Mouse (Mus musculus) myocyte (in vitro differentiated cells): ENCODE measurements around the gene Olfr304. TPM values are rescaled to one million over a fixed set of nuclear protein-coding genes. Genes with fewer than 3 reads are reported as not detected.

Source experiments
- H3K27me3 ChIP-seq: one replicate; pipeline ENCODE4 v1.6.1; 2011; ENCODE audit not compliant: control insufficient read depth, insufficient read depth, insufficient read length
- H3K36me3 ChIP-seq: one replicate; pipeline ENCODE4 v1.6.1; 2011; ENCODE audit not compliant: control insufficient read depth, insufficient read depth
- H3K4me2 ChIP-seq: one replicate; pipeline ENCODE4 v1.6.1; 2011; ENCODE audit warnings: low read depth, control low read depth
- H3K4me3 ChIP-seq: one replicate; pipeline ENCODE4 v1.5.1; 2011; ENCODE audit warnings: mild to moderate bottlenecking, control low read depth, moderate library complexity
- H3K79me2 ChIP-seq: one replicate; pipeline ENCODE4 v1.6.1; 2011; ENCODE audit not compliant: control insufficient read depth, insufficient read depth
- H3ac ChIP-seq: one replicate; pipeline ENCODE4 v1.6.1; 2011; ENCODE audit not compliant: control insufficient read depth, insufficient read length
- CEBPB ChIP-seq: IDR thresholded peaks from 2 replicates; pipeline ENCODE4 v1.6.1; 2011; ENCODE audit warnings: mild to moderate bottlenecking, moderate library complexity; ENCODE audit not compliant: poor library complexity, insufficient read depth, severe bottlenecking
- E2F4 ChIP-seq: IDR thresholded peaks from one replicate; pipeline ENCODE4 v1.6.1; 2011; ENCODE audit warnings: mild to moderate bottlenecking, control low read depth, moderate library complexity; ENCODE audit not compliant: insufficient read depth
- MAX ChIP-seq: IDR thresholded peaks from one replicate; pipeline ENCODE4 v1.6.1; 2011; ENCODE audit warnings: low read depth, mild to moderate bottlenecking, control low read depth
- MYOD1 ChIP-seq, 3 experiments: IDR thresholded peaks; one replicate each; pipeline ENCODE4 v1.6.1; 2011; ENCODE audit warnings: control low read depth in 2 of 3, low read depth in 2 of 3, mild to moderate bottlenecking in 2 of 3, moderate library complexity in 1 of 3; ENCODE audit not compliant: insufficient read length in 2 of 3, control insufficient read depth in 1 of 3
- MYOG ChIP-seq, 3 experiments: IDR thresholded peaks; one replicate each; pipeline ENCODE4 v1.6.1; 2011; ENCODE audit warnings: control low read depth in 2 of 3, low read depth in 2 of 3, mild to moderate bottlenecking in 2 of 3; ENCODE audit not compliant: insufficient read length in 2 of 3, control insufficient read depth in 1 of 3, insufficient read depth in 1 of 3
- POLR2A ChIP-seq: IDR thresholded peaks from one replicate; pipeline ENCODE4 v1.6.1; 2011; ENCODE audit warnings: low read depth, mild to moderate bottlenecking, control low read depth, moderate library complexity; ENCODE audit not compliant: insufficient read length
- POLR2AphosphoS2 ChIP-seq: IDR thresholded peaks from one replicate; pipeline ENCODE4 v1.6.1; 2011; ENCODE audit warnings: low read depth, control low read depth; ENCODE audit not compliant: insufficient read length
- REST ChIP-seq: IDR thresholded peaks from one replicate; pipeline ENCODE4 v1.6.1; 2011; ENCODE audit warnings: mild to moderate bottlenecking, control low read depth, moderate library complexity; ENCODE audit not compliant: insufficient read depth, insufficient read length
- SRF ChIP-seq: IDR thresholded peaks from one replicate; pipeline ENCODE4 v1.6.1; 2011; ENCODE audit warnings: low read depth; ENCODE audit not compliant: control insufficient read depth, insufficient read length
- TCF12 ChIP-seq: IDR thresholded peaks from one replicate; pipeline ENCODE4 v1.6.1; 2011; ENCODE audit warnings: mild to moderate bottlenecking, control low read depth; ENCODE audit not compliant: poor library complexity, insufficient read depth, severe bottlenecking
- TCF3 ChIP-seq: IDR thresholded peaks from one replicate; pipeline ENCODE4 v1.6.1; 2011; ENCODE audit warnings: low read depth, control low read depth; ENCODE audit not compliant: insufficient read length
- USF1 ChIP-seq: IDR thresholded peaks from one replicate; pipeline ENCODE4 v1.6.1; 2011; ENCODE audit warnings: low read depth, mild to moderate bottlenecking, control low read depth, moderate library complexity
- polyA plus RNA-seq: library from polyadenylated mRNA; unstranded; fragments of >200 nt; fragmentation: generic; extraction: Trizol; gene quantifications from one replicate; pipeline ENCODE4 v1.2.1, GENCODE M21; 2012; ENCODE audit warnings: missing spikeins

Olfr304 gene
- polyA plus RNA-seq, 1 experiment: not detected

GRCm38 (mm10) chr7:86344253-86344652 lies 42.2 kb downstream of the Olfr304 start:
- Histone ChIP-seq H3K4me3 (no peak overlapping the region), H3ac (no peak overlapping the region), H3K36me3 (no peaks in the 10 kb centered on the region), H3K4me2 (no peak overlapping the region), H3K79me2 (no peaks in the 10 kb centered on the region), H3K27me3 (no peaks in the 10 kb centered on the region)
- no peak for TF ChIP-seq MYOD1 (IDR thresholded peaks at IDR 0.05; ENCODE audit: control insufficient read depth in 1 of 3, insufficient read length in 2 of 3, low read depth in 2 of 3)
- TF ChIP-seq POLR2AphosphoS2: no peak
- no peak for TF ChIP-seq POLR2A
- no peak for TF ChIP-seq MYOG (IDR thresholded peaks at IDR 0.05; ENCODE audit: control insufficient read depth in 1 of 3, insufficient read depth in 1 of 3, insufficient read length in 2 of 3, low read depth in 2 of 3)
- TF ChIP-seq MAX: no peak
- TF ChIP-seq REST: no peak
- no peak for TF ChIP-seq E2F4
- TF ChIP-seq USF1: no peak
- TF ChIP-seq TCF12: no peak
- no peak for TF ChIP-seq CEBPB
- TF ChIP-seq SRF: no peak
- TF ChIP-seq TCF3: no peak

DNA sequence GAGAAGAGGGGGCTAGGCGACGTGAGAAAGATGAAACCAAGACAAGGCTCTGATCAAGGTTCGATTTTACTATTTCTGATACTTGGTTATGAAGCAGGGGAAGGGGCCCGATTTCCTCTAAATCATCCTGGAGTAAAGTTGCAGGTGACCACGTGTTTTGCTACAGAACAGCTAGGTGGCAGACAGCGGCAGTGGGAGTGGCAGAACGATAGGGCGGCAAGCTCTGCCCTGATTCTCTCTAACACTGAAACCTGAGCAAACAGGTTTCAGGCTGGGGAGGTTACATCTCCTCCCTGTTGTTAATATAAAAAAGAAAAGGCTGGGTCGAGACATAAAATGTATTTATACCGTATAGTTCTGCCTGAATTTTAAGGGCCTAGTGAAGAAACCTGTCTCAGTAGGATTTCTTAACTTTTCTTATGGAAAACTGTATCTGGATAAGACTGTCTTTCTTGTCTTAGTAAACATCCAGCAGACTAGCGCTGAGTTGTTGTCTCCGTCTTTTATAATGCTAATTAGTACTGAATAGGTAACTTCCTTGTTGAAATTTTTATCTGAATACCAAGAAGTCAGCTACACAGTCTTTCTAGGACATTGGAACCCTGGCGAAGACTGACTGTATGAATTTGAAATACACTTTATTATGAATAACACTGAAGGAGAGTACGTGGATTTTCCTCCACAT lies 43.4 kb downstream of the Olfr304 start:
- H3K79me2 ChIP-seq: no peaks in the 10 kb centered on the region
- no peak overlapping the region for H3K4me3 ChIP-seq
- no peaks in the 10 kb centered on the region for H3K27me3 ChIP-seq
- H3K4me2 ChIP-seq: no peak overlapping the region
- TF ChIP-seq TCF12 (no peak), POLR2AphosphoS2 (no peak), POLR2A (no peak), MYOD1 (IDR thresholded peaks at IDR 0.05; ENCODE audit: control insufficient read depth in 1 of 3, insufficient read length in 2 of 3, low read depth in 2 of 3) (no peak), USF1 (no peak), MAX (no peak), E2F4 (no peak), MYOG (IDR thresholded peaks at IDR 0.05; ENCODE audit: control insufficient read depth in 1 of 3, insufficient read depth in 1 of 3, insufficient read length in 2 of 3, low read depth in 2 of 3) (no peak), CEBPB (no peak), REST (no peak)
- H3K36me3 ChIP-seq: no peaks in the 10 kb centered on the region
- no peak overlapping the region for H3ac ChIP-seq

- H3ac ChIP-seq: no peak within 1 kb of the TSS
- H3K4me3 ChIP-seq: no peak within 1 kb of the TSS
- no peaks in the 10 kb centered on the region for H3K27me3 ChIP-seq
- H3K79me2 ChIP-seq: no peaks in the 10 kb centered on the region
- no peak for TF ChIP-seq CEBPB
- no peak for TF ChIP-seq E2F4
- no peak for TF ChIP-seq SRF
- no peak for TF ChIP-seq POLR2A
- TF ChIP-seq MAX: no peak
- no peak for TF ChIP-seq MYOG (IDR thresholded peaks at IDR 0.05; ENCODE audit: control insufficient read depth in 1 of 3, insufficient read depth in 1 of 3, insufficient read length in 2 of 3, low read depth in 2 of 3)
- TF ChIP-seq POLR2AphosphoS2: no peak
- TF ChIP-seq TCF12: no peak
- TF ChIP-seq MYOD1 (IDR thresholded peaks at IDR 0.05; ENCODE audit: control insufficient read depth in 1 of 3, insufficient read length in 2 of 3, low read depth in 2 of 3): no peak
- TF ChIP-seq USF1: no peak
- H3K4me2 ChIP-seq: no peak within 1 kb of the TSS
- H3K36me3 ChIP-seq: no peaks in the 10 kb centered on the region
Measured at GRCm38 (mm10) chr7:86337486-86337885, 49.0 kb downstream of the Olfr304 start, which contains the start of gene Olfr307. TSS of gene Olfr307 (minus strand) at chr7:86337586.

Other genes with a start within 250 kb of the Olfr304 start
- gene Vmn2r75, start 214.9 kb downstream of the Olfr304 start, polyA plus RNA-seq: not detected
- not detected for gene Vmn2r76, start 140.3 kb downstream of the Olfr304 start, polyA plus RNA-seq
- gene Olfr310, start 109.5 kb downstream of the Olfr304 start, polyA plus RNA-seq: not detected
- gene Olfr309, start 73.0 kb downstream of the Olfr304 start, polyA plus RNA-seq: not detected
- not detected for gene Olfr308, start 61.0 kb downstream of the Olfr304 start, polyA plus RNA-seq
- gene Olfr307, start 49.1 kb downstream of the Olfr304 start, polyA plus RNA-seq: not detected
- not detected for gene Olfr305, start 19.7 kb downstream of the Olfr304 start, polyA plus RNA-seq
- gene Olfr303, start 11.1 kb upstream of the Olfr304 start, polyA plus RNA-seq: not detected
- not detected for gene Olfr301, start 17.2 kb upstream of the Olfr304 start, polyA plus RNA-seq
- gene Olfr299, start 73.3 kb upstream of the Olfr304 start, polyA plus RNA-seq: not detected
- gene Olfr298, start 105.8 kb upstream of the Olfr304 start, polyA plus RNA-seq: not detected
- gene Olfr297, start 133.3 kb upstream of the Olfr304 start, polyA plus RNA-seq: not detected
- gene Olfr295, start 197.2 kb upstream of the Olfr304 start, polyA plus RNA-seq: not detected
- not detected for gene Olfr294, start 230.0 kb upstream of the Olfr304 start, polyA plus RNA-seq